Comparison of ENCODE assay signal across 12 mouse cellular contexts in the genomic region with DNA sequence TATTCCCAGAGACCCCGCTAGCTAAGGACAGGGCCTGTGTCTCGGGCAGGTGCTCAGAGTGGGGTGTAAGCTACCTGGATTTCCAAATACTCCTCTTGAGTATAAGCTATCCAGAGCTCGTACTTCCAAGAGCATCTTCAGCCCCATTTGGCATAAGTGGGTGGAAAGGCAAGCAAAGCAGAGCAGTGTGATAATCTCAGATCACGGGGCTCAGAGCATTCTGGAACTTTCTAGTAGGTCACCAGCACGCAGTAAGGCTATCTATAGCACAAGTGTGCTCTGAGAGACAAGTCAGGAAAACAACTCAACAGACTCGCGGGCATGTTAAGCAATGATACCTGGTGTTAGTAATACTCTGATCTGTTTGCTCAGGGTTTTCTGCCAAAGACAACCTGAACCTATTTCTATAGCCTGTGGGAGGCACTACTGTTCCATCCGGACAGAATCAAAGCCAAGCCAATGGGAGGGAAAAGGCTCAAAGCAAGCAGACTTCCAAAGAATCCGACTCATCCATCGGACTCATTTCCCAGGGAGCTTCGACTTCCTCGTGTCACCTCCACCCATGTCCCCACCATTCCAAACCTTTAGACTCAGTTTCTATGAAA. TPM values are rescaled to one million over a fixed set of nuclear protein-coding genes. Genes with fewer than 3 reads are reported as not detected.
DNase-seq lines count a peak whose midpoint lies in the region; ATAC-seq and TF ChIP-seq lines count a peak whose summit lies in the region.
"Had no signal": no experiment of that assay in that cellular context is flagged by ENCODE, and none has a peak within 500 bp of the region (broad histone marks: within the 10 kb centered on the region; RNA-seq: fewer than 3 reads in every experiment).

No protein-coding gene starts in this region.

- H3K4me2 ChIP-seq in heart, postnatal 0 days (ENCODE audit: low read depth, low read length) = no peak overlapping the region
- no peak overlapping the region for H3K4me2 ChIP-seq in heart, embryonic 12.5 days
- H3K4me2 ChIP-seq in lung, postnatal 0 days (replicated peaks; ENCODE audit: low read depth, low read length) = no peak overlapping the region
- H3K4me2 ChIP-seq: embryonic facial prominence, embryonic 15.5 days; heart, embryonic 13.5 days had no signal

- DNase-seq in heart, postnatal 0 days (ENCODE audit: low spot score) = peak; percentile 30
- no peak for DNase-seq in lung, postnatal 0 days (ENCODE audit: low spot score)
- DNase-seq in lung, postnatal 25 days (ENCODE audit: low spot score) = no peak
- peak; percentile 10 for DNase-seq in Muller cell, postnatal 12 days (ENCODE audit: inconsistent ontology term)
- peak; percentile 85 for DNase-seq in gonadal fat pad, adult 2 months (ENCODE audit: low read depth)
- no peak for DNase-seq in adrenal gland, postnatal 10 days
- DNase-seq in T-cell, adult 2 months (ENCODE audit: low spot score) = no peak
- DNase-seq: cerebellum, adult 2 months had no signal

- no peak overlapping the region for H3K9ac ChIP-seq in heart, postnatal 0 days (replicated peaks; ENCODE audit: low read depth, low read length)
- H3K9ac ChIP-seq in heart, embryonic 12.5 days = no peak overlapping the region
- no peak overlapping the region for H3K9ac ChIP-seq in lung, postnatal 0 days (replicated peaks; ENCODE audit: low read depth)
- H3K9ac ChIP-seq: embryonic facial prominence, embryonic 15.5 days; heart, embryonic 13.5 days had no signal

- H3K27me3 ChIP-seq in heart, postnatal 0 days (ENCODE audit: control insufficient read depth, insufficient read depth, low read length) = 0 out of 2 replicates have a peak, but pooled peaks cover 7% of the 10 kb centered on the region
- peaks cover 34% of the 10 kb centered on the region for H3K27me3 ChIP-seq in heart, embryonic 12.5 days (replicated peaks)
- H3K27me3 ChIP-seq in lung, postnatal 0 days (replicated peaks; ENCODE audit: insufficient read depth, low read length) = no peaks in the 10 kb centered on the region

- H3K4me3 ChIP-seq in heart, postnatal 0 days (ENCODE audit: low read depth, low read length) = no peak overlapping the region
- H3K4me3 ChIP-seq in heart, embryonic 12.5 days = no peak overlapping the region
- no peak overlapping the region for H3K4me3 ChIP-seq in lung, postnatal 0 days (ENCODE audit: low read depth, low read length)
- H3K4me3 ChIP-seq: embryonic facial prominence, embryonic 15.5 days; heart, embryonic 13.5 days had no signal

- 38% methylated on average over 12 of the region's 12 CpGs for WGBS in heart, postnatal 0 days
- 55% methylated on average over 12 of the region's 12 CpGs for WGBS in heart, embryonic 12.5 days
- WGBS in lung, postnatal 0 days = 51% methylated on average over 12 of the region's 12 CpGs

- ATAC-seq in heart, postnatal 0 days (ENCODE audit: insufficient read depth, low read depth) = peak; percentile 14; the same call in 1 of the 2 replicates
- ATAC-seq in heart, embryonic 12.5 days (ENCODE audit: insufficient number of reproducible peaks, low FRiP score) = no peak
- no peak for ATAC-seq in lung, postnatal 0 days

- no peak overlapping the region for H3K27ac ChIP-seq in heart, postnatal 0 days (ENCODE audit: low read depth)
- H3K27ac ChIP-seq in heart, embryonic 12.5 days (ENCODE audit: poor library complexity, severe bottlenecking) = no peak overlapping the region
- no peak overlapping the region for H3K27ac ChIP-seq in lung, postnatal 0 days (ENCODE audit: low read length)
- H3K27ac ChIP-seq: embryonic facial prominence, embryonic 15.5 days; heart, embryonic 13.5 days had no signal

- no peaks in the 10 kb centered on the region for H3K36me3 ChIP-seq in heart, postnatal 0 days (replicated peaks; ENCODE audit: control insufficient read depth, insufficient read depth, low read length)
- H3K36me3 ChIP-seq in heart, embryonic 12.5 days = no peaks in the 10 kb centered on the region
- no peaks in the 10 kb centered on the region for H3K36me3 ChIP-seq in lung, postnatal 0 days (ENCODE audit: insufficient read depth, low read length)
- H3K36me3 ChIP-seq: embryonic facial prominence, embryonic 15.5 days; heart, embryonic 13.5 days had no signal

- peaks cover 7% of the 10 kb centered on the region; the same call in 1 of the 2 replicates for H3K4me1 ChIP-seq in heart, postnatal 0 days (ENCODE audit: control insufficient read depth, insufficient read depth)
- peaks cover 9% of the 10 kb centered on the region; the same call in 1 of the 2 replicates for H3K4me1 ChIP-seq in heart, embryonic 12.5 days (replicated peaks)
- no peaks in the 10 kb centered on the region for H3K4me1 ChIP-seq in lung, postnatal 0 days (ENCODE audit: insufficient read depth, low read depth, low read length)

- no peak for TF ChIP-seq EP300 in heart, postnatal 0 days (IDR thresholded peaks at IDR 0.05; ENCODE audit: low read depth)
- TF ChIP-seq EP300 in lung, postnatal 0 days (IDR thresholded peaks at IDR 0.05) = no peak

- no peaks in the 10 kb centered on the region for H3K9me3 ChIP-seq in heart, postnatal 0 days (replicated peaks; ENCODE audit: control insufficient read depth, low read length)
- no peaks in the 10 kb centered on the region for H3K9me3 ChIP-seq in heart, embryonic 12.5 days (replicated peaks)
- H3K9me3 ChIP-seq in lung, postnatal 0 days (ENCODE audit: low read length) = no peaks in the 10 kb centered on the region
- H3K9me3 ChIP-seq: embryonic facial prominence, embryonic 15.5 days; heart, embryonic 13.5 days had no signal

- peak; percentile 46 for TF ChIP-seq CTCF in heart, postnatal 0 days (IDR thresholded peaks at IDR 0.05; ENCODE audit: low read depth)
- TF ChIP-seq CTCF in lung, postnatal 0 days (IDR thresholded peaks at IDR 0.05) = peak; percentile 44

RNA-seq across cellular contexts. Expression of a gene that starts 27.9 kb away (rescaled TPM):
- total RNA-seq in heart, postnatal 0 days (2014; rRNA removed; ENCODE audit: low replicate concordance) = 5.5 and 7.5 TPM in 2 replicates
- 8.0 and 8.1 TPM in 2 replicates for polyA plus RNA-seq in heart, postnatal 0 days (2015; fragmentation: Nextera tagmentation; extraction: Ambion mirVana)
- polyA plus RNA-seq in heart, embryonic 12.5 days (2016; fragmentation: Nextera tagmentation; extraction: Ambion mirVana) = 15.2 and 18.6 TPM in 2 replicates
- polyA plus RNA-seq in lung, postnatal 0 days (2015; fragmentation: Nextera tagmentation; extraction: Ambion mirVana) = 2.8 and 3.5 TPM in 2 replicates
- 3.3 and 3.6 TPM in 2 replicates for polyA plus RNA-seq in gonadal fat pad, adult 2 months (2012; rRNA removed)
- 1 to 10 TPM; 3.9 to 4.1 TPM for total RNA-seq in adrenal gland, postnatal 10 days (2021)
- total RNA-seq: monocyte, adult 5-6 weeks had no signal

RNA-seq across cellular contexts. Expression of a gene that starts 37.3 kb away (rescaled TPM):
- total RNA-seq in heart, postnatal 0 days (2014; rRNA removed; ENCODE audit: low replicate concordance) = 57.3 and 63.5 TPM in 2 replicates
- polyA plus RNA-seq in heart, postnatal 0 days (2015; fragmentation: Nextera tagmentation; extraction: Ambion mirVana) = 9.3 and 10.3 TPM in 2 replicates
- 13.3 and 13.9 TPM in 2 replicates for polyA plus RNA-seq in heart, embryonic 12.5 days (2016; fragmentation: Nextera tagmentation; extraction: Ambion mirVana)
- polyA plus RNA-seq in lung, postnatal 0 days (2015; fragmentation: Nextera tagmentation; extraction: Ambion mirVana) = 13.9 and 17.2 TPM in 2 replicates
- 34.7 and 39.2 TPM in 2 replicates for polyA plus RNA-seq in gonadal fat pad, adult 2 months (2012; rRNA removed)
- 100 to 1,000 TPM; 104 to 112 TPM for total RNA-seq in adrenal gland, postnatal 10 days (2021)

Comparison
In these comparisons a context has a peak if more than half of its experiments do, and no peak if none do; other contexts are left out.
1. DNase-seq: peak in heart, postnatal 0 days (single experiment), Muller cell, postnatal 12 days (single experiment) and gonadal fat pad, adult 2 months (single experiment); none in lung, postnatal 0 days (single experiment), lung, postnatal 25 days (single experiment), adrenal gland, postnatal 10 days (single experiment) and T-cell, adult 2 months (single experiment).